Mouse (Mus musculus) bone marrow macrophage, adult 2 months (primary cell): Measurements from ENCODE around the gene Dmac2.

Experiments
- CTCF ChIP-seq: IDR thresholded peaks from 2 replicates; pipeline ENCODE4 v1.5.1; 2012; ENCODE audit warnings: low read depth, mild to moderate bottlenecking, low read length, moderate library complexity
- POLR2A ChIP-seq: IDR thresholded peaks from 2 replicates; pipeline ENCODE4 v1.6.1; 2012; ENCODE audit warnings: mild to moderate bottlenecking, low read depth, low read length, borderline replicate concordance

DNA sequence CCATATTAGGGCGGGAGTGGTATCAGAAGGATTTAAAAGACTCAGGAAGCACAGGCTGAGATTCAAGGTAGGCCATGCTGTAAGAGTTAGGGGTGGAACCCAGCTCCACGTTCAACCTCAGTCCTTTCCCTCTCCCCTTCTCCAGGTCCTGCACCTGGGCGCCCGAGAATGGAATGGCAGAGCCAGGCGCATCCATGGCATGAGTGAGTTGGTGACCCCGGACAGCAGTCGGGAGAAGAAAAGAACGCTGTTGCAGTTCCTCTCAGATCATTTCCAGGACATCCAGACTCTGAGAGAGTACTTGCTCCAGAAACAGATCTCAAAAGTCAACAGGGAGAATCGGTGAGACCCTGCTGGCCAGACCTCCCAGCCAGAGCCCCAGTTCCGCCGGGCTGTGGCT is 1.5 kb downstream of the Dmac2 start:
- no peak for TF ChIP-seq CTCF
- TF ChIP-seq POLR2A, result no peak
